Mouse (Mus musculus) heart, embryonic 12.5 days (tissue): Measurements from ENCODE around the gene Poc1b. TPM values are rescaled to one million over a fixed set of nuclear protein-coding genes. Genes with fewer than 3 reads are reported as not detected.

Source experiments
- ATAC-seq: fragments of 200-750 bp; cut with Nextera tagmentation; 2 replicates; pipeline ENCODE4 v1.8.0; 2017; ENCODE audit warnings: moderate TSS enrichment, moderate library complexity; ENCODE audit not compliant: insufficient number of reproducible peaks, low FRiP score
- H3K27ac ChIP-seq: fragments of 300-500 bp; sonication (generic); 2 replicates; pipeline ENCODE4 v1.5.1; 2016; ENCODE audit warnings: mild to moderate bottlenecking, moderate library complexity; ENCODE audit not compliant: poor library complexity, severe bottlenecking
- H3K27me3 ChIP-seq: fragments of 300-500 bp; sonication (generic); replicated peaks from 2 replicates; pipeline ENCODE4 v1.6.1; 2016; ENCODE audit warnings: mild to moderate bottlenecking, moderate library complexity
- H3K36me3 ChIP-seq: fragments of 300-500 bp; sonication (generic); 2 replicates; pipeline ENCODE4 v1.6.1; 2016; ENCODE audit warnings: mild to moderate bottlenecking, moderate library complexity
- H3K4me1 ChIP-seq: fragments of 300-500 bp; sonication (generic); replicated peaks from 2 replicates; pipeline ENCODE4 v1.6.1; 2016; ENCODE audit warnings: mild to moderate bottlenecking
- H3K4me2 ChIP-seq: fragments of 300-500 bp; sonication (generic); 2 replicates; pipeline ENCODE4 v1.6.1; 2016; ENCODE audit warnings: mild to moderate bottlenecking, moderate library complexity
- H3K4me3 ChIP-seq: fragments of 300-500 bp; sonication (generic); 2 replicates; pipeline ENCODE4 v1.5.1; 2016; ENCODE audit warnings: mild to moderate bottlenecking
- H3K9ac ChIP-seq: fragments of 300-500 bp; sonication (generic); 2 replicates; pipeline ENCODE4 v1.6.1; 2016; ENCODE audit warnings: mild to moderate bottlenecking, moderate library complexity
- H3K9me3 ChIP-seq: fragments of 300-500 bp; sonication (generic); replicated peaks from 2 replicates; pipeline ENCODE4 v1.6.1; 2016; ENCODE audit warnings: mild to moderate bottlenecking, moderate library complexity
- WGBS: fragments of 180-500 bp; shearing (Covaris S2); methylation state at CpG from one replicate; pipeline ENCODE4 v1.1.7; 2016; 5-methylcytosine and 5-hydroxymethylcytosine counted together
- polyA plus RNA-seq: library from polyadenylated mRNA; unstranded; fragments of >200 nt; fragmentation: Nextera tagmentation; extraction: Ambion mirVana; gene quantifications from 2 replicates; pipeline ENCODE4 v1.2.1, GENCODE M21; 2016

Gene Poc1b
- polyA plus RNA-seq, 1 experiment from 2014 or later = 11.2 TPM

DNA sequence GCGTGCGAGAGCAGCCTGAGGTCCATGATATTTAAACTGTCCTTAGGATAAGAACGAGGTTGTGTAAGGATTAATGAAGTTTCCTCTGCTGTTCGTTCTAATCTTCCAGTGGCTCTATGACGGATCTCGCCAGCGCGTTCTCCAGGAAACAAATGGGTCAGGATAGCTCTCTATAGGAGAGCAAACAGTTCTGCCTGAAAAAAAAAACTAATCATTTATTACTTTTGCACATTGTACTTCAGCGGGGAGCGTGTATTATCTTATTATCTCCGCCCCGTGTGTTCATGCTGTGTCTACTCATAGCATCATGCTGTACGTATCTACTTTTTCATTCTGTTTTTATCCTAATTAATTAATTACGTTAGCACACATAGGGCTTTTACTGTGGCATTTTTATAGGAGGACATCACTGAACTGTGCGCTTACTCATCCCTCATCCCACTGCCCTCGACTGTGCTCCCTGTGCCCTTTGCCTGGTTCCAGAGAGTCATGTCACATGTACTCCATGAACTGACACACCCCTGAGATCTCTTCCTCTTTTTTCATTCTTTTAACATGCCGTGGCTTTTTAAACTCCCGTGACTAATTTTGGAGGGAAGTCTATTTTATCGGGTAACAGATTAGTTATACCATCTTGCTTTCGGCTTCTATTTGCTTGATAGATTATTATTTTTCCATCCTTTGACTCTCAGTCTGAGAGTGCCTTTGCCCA is 140.1 kb downstream of the Poc1b start:
- H3K9me3 ChIP-seq = no peaks in the 10 kb centered on the region
- H3K36me3 ChIP-seq = no peaks in the 10 kb centered on the region
- no peak overlapping the region for H3K4me2 ChIP-seq
- no peak overlapping the region for H3K27ac ChIP-seq
- H3K4me1 ChIP-seq = peaks cover 13% of the 10 kb centered on the region
- no peak overlapping the region for H3K4me3 ChIP-seq
- H3K9ac ChIP-seq = no peak overlapping the region
- WGBS = 83% methylated on average over 20 of the region's 20 CpGs
- ATAC-seq = no peak
- H3K27me3 ChIP-seq = no peaks in the 10 kb centered on the region

Other genes with a start within 250 kb of the Poc1b start
- 101 TPM in 2 replicates for gene Atp2b1, start 192.6 kb upstream of the Poc1b start, polyA plus RNA-seq
- gene Galnt4, start 1.1 kb downstream of the Poc1b start, polyA plus RNA-seq = 8.4 and 8.6 TPM in 2 replicates
- gene Phxr2, start 19.3 kb downstream of the Poc1b start, polyA plus RNA-seq = not detected in 2 replicates
- 52.6 and 57.1 TPM in 2 replicates for gene Dusp6, start 156.2 kb downstream of the Poc1b start, polyA plus RNA-seq